In the genomic region with DNA sequence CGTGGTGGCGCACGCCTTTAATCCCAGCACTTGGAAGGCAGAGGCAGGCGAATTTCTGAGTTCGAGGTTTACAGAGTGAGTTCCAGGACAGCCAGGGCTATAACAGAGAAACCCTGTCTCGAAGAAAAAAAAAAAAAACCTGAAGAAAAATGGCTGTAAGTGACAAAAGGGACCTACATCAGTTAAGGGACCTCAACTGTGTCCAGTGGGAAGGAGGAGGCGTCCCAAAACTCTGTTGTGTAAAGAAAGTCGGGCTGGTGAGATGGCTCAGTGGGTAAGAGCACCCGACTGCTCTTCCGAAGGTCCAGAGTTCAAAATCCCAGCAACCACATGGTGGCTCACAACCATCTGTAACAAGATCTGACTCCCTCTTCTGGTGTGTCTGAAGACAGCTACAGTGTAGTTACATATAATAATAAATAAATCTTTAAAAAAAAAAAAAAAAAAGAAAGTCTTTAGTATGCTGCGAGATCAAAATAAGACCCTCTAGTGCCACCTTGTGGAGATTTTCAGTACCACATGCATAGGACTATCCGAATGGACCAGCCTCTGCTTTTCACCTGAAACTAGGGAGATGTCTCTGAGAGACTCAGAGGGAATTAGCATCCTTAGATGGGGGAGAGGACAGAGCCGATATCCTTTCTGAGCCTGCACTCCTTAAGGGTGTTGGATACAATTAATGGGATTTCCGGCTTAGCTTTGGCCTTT, we compare ENCODE assay signal across 8 mouse cellular contexts. TPM values are rescaled to one million over a fixed set of nuclear protein-coding genes. Genes with fewer than 3 reads are reported as not detected.
A peak's percentile ranks its signal among the peaks of the same experiment; 100 is the strongest.
DNase-seq lines count a peak whose midpoint lies in the region; ATAC-seq and TF ChIP-seq lines count a peak whose summit lies in the region.
"Not testable (repeated sequence)": the region's sequence is repeated elsewhere in the genome, so short reads cannot be mapped to it uniquely, and the experiment has no call there.

No protein-coding gene starts in this region.

- H3K4me3 ChIP-seq in forebrain, embryonic 11.5 days (ENCODE audit: low read depth, low read length); hindbrain, embryonic 14.5 days (replicated peaks; ENCODE audit: low read length); lung, postnatal 0 days (ENCODE audit: low read depth, low read length): not testable (repeated sequence)

- not testable (repeated sequence) for H3K4me1 ChIP-seq in forebrain, embryonic 11.5 days (replicated peaks; ENCODE audit: control insufficient read depth, insufficient read depth, low read length); hindbrain, embryonic 14.5 days (replicated peaks; ENCODE audit: control insufficient read depth, insufficient read depth, low read length); lung, postnatal 0 days (ENCODE audit: insufficient read depth, low read depth, low read length)

- not testable (repeated sequence) for H3K4me2 ChIP-seq in forebrain, embryonic 11.5 days (ENCODE audit: low read depth, low read length, severe bottlenecking); hindbrain, embryonic 14.5 days (replicated peaks); lung, postnatal 0 days (replicated peaks; ENCODE audit: low read depth, low read length)

- not testable (repeated sequence) for TF ChIP-seq EP300 in lung, postnatal 0 days (IDR thresholded peaks at IDR 0.05)

- peaks cover 13% of the 10 kb centered on the region for H3K27me3 ChIP-seq in forebrain, embryonic 11.5 days (ENCODE audit: control insufficient read depth, insufficient read depth, low read length)
- peaks cover 33% of the 10 kb centered on the region for H3K27me3 ChIP-seq in hindbrain, embryonic 14.5 days (ENCODE audit: control insufficient read depth, insufficient read depth, low read length)
- peaks cover 11% of the 10 kb centered on the region; the same call in 1 of the 2 replicates for H3K27me3 ChIP-seq in lung, postnatal 0 days (replicated peaks; ENCODE audit: insufficient read depth, low read length)

- H3K9me3 ChIP-seq in forebrain, embryonic 11.5 days (ENCODE audit: control insufficient read depth, low read length); hindbrain, embryonic 14.5 days (ENCODE audit: control insufficient read depth, low read length); lung, postnatal 0 days (ENCODE audit: low read length): not testable (repeated sequence)

- 36% methylated on average over 14 of the region's 14 CpGs for WGBS in forebrain, embryonic 11.5 days
- WGBS in hindbrain, embryonic 14.5 days = 43% methylated on average over 14 of the region's 14 CpGs
- WGBS in lung, postnatal 0 days = 39% methylated on average over 14 of the region's 14 CpGs

- not testable (repeated sequence) for H3K9ac ChIP-seq in forebrain, embryonic 11.5 days (ENCODE audit: low read length); hindbrain, embryonic 14.5 days; lung, postnatal 0 days (replicated peaks; ENCODE audit: low read depth)

- ATAC-seq in forebrain, embryonic 11.5 days (replicated peaks; ENCODE audit: low FRiP score); hindbrain, embryonic 14.5 days (ENCODE audit: low FRiP score); lung, postnatal 0 days: not testable (repeated sequence)

- DNase-seq in MEL-GATA-1-ER (ENCODE audit: extremely low read depth, low read depth) = peak; percentile 66
- DNase-seq in cerebellum, adult 11-12 months = peak; percentile 56
- peak; percentile 79 for DNase-seq in forebrain, embryonic 11.5 days (ENCODE audit: low spot score)
- peak; percentile 93 for DNase-seq in hindbrain, embryonic 14.5 days (ENCODE audit: low spot score)
- peak; percentile 50 to 89 for DNase-seq in layer of hippocampus, postnatal 25 days (ENCODE audit: extremely low spot score in 1 of 2, low spot score in 1 of 2)
- peak; percentile 76 for DNase-seq in lung, postnatal 0 days (ENCODE audit: low spot score)
- peak; percentile 73 for DNase-seq in right cerebral cortex, adult 18-20 months
- DNase-seq in urinary bladder, adult 18-20 months (ENCODE audit: low spot score in 2 of 2) = peak; percentile 50 to 53

- peak; percentile 76 for TF ChIP-seq CTCF in lung, postnatal 0 days (IDR thresholded peaks at IDR 0.05)

- not testable (repeated sequence) for H3K36me3 ChIP-seq in forebrain, embryonic 11.5 days (ENCODE audit: control insufficient read depth, insufficient read depth, low read length); lung, postnatal 0 days (ENCODE audit: insufficient read depth, low read length)
- H3K36me3 ChIP-seq in hindbrain, embryonic 14.5 days (replicated peaks; ENCODE audit: control insufficient read depth, insufficient read depth) = peaks cover 14% of the 10 kb centered on the region; the same call in 1 of the 2 replicates

- not testable (repeated sequence) for H3K27ac ChIP-seq in forebrain, embryonic 11.5 days (ENCODE audit: low read depth, low read length); hindbrain, embryonic 14.5 days; lung, postnatal 0 days (ENCODE audit: low read length)

RNA-seq across cellular contexts. Expression of a gene that starts 1.5 kb away (rescaled TPM):
- 1.6 and 2.6 TPM in 2 replicates for polyA plus RNA-seq in forebrain, embryonic 11.5 days (2014; fragmentation: Nextera tagmentation; extraction: Ambion mirVana)
- polyA plus RNA-seq in hindbrain, embryonic 14.5 days (2014; fragmentation: Nextera tagmentation; extraction: Ambion mirVana) = 1.3 TPM in 2 replicates
- not detected for total RNA-seq in layer of hippocampus, postnatal 25 days (2021)
- 0.23 and 0.30 TPM in 2 replicates for polyA plus RNA-seq in lung, postnatal 0 days (2015; fragmentation: Nextera tagmentation; extraction: Ambion mirVana)

RNA-seq across cellular contexts. Expression of a gene that starts 8.6 kb away (rescaled TPM):
- polyA plus RNA-seq in forebrain, embryonic 11.5 days (2014; fragmentation: Nextera tagmentation; extraction: Ambion mirVana) = 6.7 TPM in 2 replicates
- 48.3 and 48.5 TPM in 2 replicates for polyA plus RNA-seq in hindbrain, embryonic 14.5 days (2014; fragmentation: Nextera tagmentation; extraction: Ambion mirVana)
- 10 to 100 TPM; 57.8 to 66.2 TPM for total RNA-seq in layer of hippocampus, postnatal 25 days (2021)
- polyA plus RNA-seq in lung, postnatal 0 days (2015; fragmentation: Nextera tagmentation; extraction: Ambion mirVana) = 0.51 and 0.81 TPM in 2 replicates

RNA-seq across cellular contexts. Expression of a gene that starts 32.3 kb away (rescaled TPM):
- 13.2 and 15.9 TPM in 2 replicates for polyA plus RNA-seq in forebrain, embryonic 11.5 days (2014; fragmentation: Nextera tagmentation; extraction: Ambion mirVana)
- polyA plus RNA-seq in hindbrain, embryonic 14.5 days (2014; fragmentation: Nextera tagmentation; extraction: Ambion mirVana) = 17.5 and 17.7 TPM in 2 replicates
- 1 to 10 TPM; 2.9 to 4.2 TPM for total RNA-seq in layer of hippocampus, postnatal 25 days (2021)
- polyA plus RNA-seq in lung, postnatal 0 days (2015; fragmentation: Nextera tagmentation; extraction: Ambion mirVana) = 23.4 and 24.9 TPM in 2 replicates

RNA-seq across cellular contexts. Expression of a gene that starts 42.8 kb away (rescaled TPM):
- polyA plus RNA-seq in forebrain, embryonic 11.5 days (2014; fragmentation: Nextera tagmentation; extraction: Ambion mirVana) = 527 and 580 TPM in 2 replicates
- 282 and 291 TPM in 2 replicates for polyA plus RNA-seq in hindbrain, embryonic 14.5 days (2014; fragmentation: Nextera tagmentation; extraction: Ambion mirVana)
- total RNA-seq in layer of hippocampus, postnatal 25 days (2021) = 100 to 1,000 TPM; 208 to 223 TPM
- polyA plus RNA-seq in lung, postnatal 0 days (2015; fragmentation: Nextera tagmentation; extraction: Ambion mirVana) = 414 and 417 TPM in 2 replicates
